Mouse (Mus musculus): ENCODE measurements around the gene Rbfox3. TPM values are rescaled to one million over a fixed set of nuclear protein-coding genes. Genes with fewer than 3 reads are reported as not detected.

Gene Rbfox3
- not detected in 2 replicates for polyA plus RNA-seq (2012; ENCODE audit: insufficient read depth, insufficient read length, missing spikeins)

- H3K27ac ChIP-seq (ENCODE audit: insufficient read depth, low read depth, low read length) = no peak within 1 kb of the TSS
- no peak for TF ChIP-seq POLR2A (IDR thresholded peaks at IDR 0.05; ENCODE audit: borderline replicate concordance, low read depth, low read length)
- no peak for TF ChIP-seq CTCF (IDR thresholded peaks at IDR 0.05; ENCODE audit: low read depth, low read length)
Measured at GRCm38 (mm10) chr11:118911307-118912070, at the start of gene Rbfox3. Gene Rbfox3, minus strand, starts transcription at chr11:118911597.

GRCm38 (mm10) chr11:118960649-118961048 lies 49.3 kb upstream of the Rbfox3 start:
- no peak overlapping the region for H3K4me3 ChIP-seq (ENCODE audit: insufficient read depth, low read length)
- H3K27ac ChIP-seq (ENCODE audit: insufficient read depth, low read depth, low read length) = no peak overlapping the region
- TF ChIP-seq CTCF (IDR thresholded peaks at IDR 0.05; ENCODE audit: low read depth, low read length) = no peak
- no peak for TF ChIP-seq POLR2A (IDR thresholded peaks at IDR 0.05; ENCODE audit: borderline replicate concordance, low read depth, low read length)
- H3K4me1 ChIP-seq (ENCODE audit: control insufficient read depth, insufficient read depth, low read length) = no peaks in the 10 kb centered on the region

More at GRCm38 (mm10) chr11:118911307-118912070, at the start of gene Rbfox3:
- no peaks in the 10 kb centered on the region for H3K4me1 ChIP-seq (ENCODE audit: control insufficient read depth, insufficient read depth, low read length)
- no peak within 1 kb of the TSS for H3K4me3 ChIP-seq (ENCODE audit: insufficient read depth, low read length)

- Histone ChIP-seq H3K4me3 (ENCODE audit: insufficient read depth, low read length) (no peak overlapping the region), H3K4me1 (ENCODE audit: control insufficient read depth, insufficient read depth, low read length) (no peaks in the 10 kb centered on the region), H3K27ac (ENCODE audit: insufficient read depth, low read depth, low read length) (no peak overlapping the region)
- no peak for TF ChIP-seq POLR2A (IDR thresholded peaks at IDR 0.05; ENCODE audit: borderline replicate concordance, low read depth, low read length)
- TF ChIP-seq CTCF (IDR thresholded peaks at IDR 0.05; ENCODE audit: low read depth, low read length) = no peak
Measured at GRCm38 (mm10) chr11:118957070-118957471, 45.7 kb upstream of the Rbfox3 start.

- TF ChIP-seq POLR2A (IDR thresholded peaks at IDR 0.05; ENCODE audit: borderline replicate concordance, low read depth, low read length) (no peak), CTCF (IDR thresholded peaks at IDR 0.05; ENCODE audit: low read depth, low read length) (no peak)
- no peaks in the 10 kb centered on the region for H3K4me1 ChIP-seq (ENCODE audit: control insufficient read depth, insufficient read depth, low read length)
- H3K27ac ChIP-seq (ENCODE audit: insufficient read depth, low read depth, low read length) = no peak overlapping the region
- H3K4me3 ChIP-seq (ENCODE audit: insufficient read depth, low read length) = no peak overlapping the region
Measured at GRCm38 (mm10) chr11:118955016-118955415, 43.6 kb upstream of the Rbfox3 start.

GRCm38 (mm10) chr11:118945868-118946267 lies 34.5 kb upstream of the Rbfox3 start:
- no peak for TF ChIP-seq CTCF (IDR thresholded peaks at IDR 0.05; ENCODE audit: low read depth, low read length)
- TF ChIP-seq POLR2A (IDR thresholded peaks at IDR 0.05; ENCODE audit: borderline replicate concordance, low read depth, low read length) = no peak
- Histone ChIP-seq H3K4me3 (ENCODE audit: insufficient read depth, low read length) (no peak overlapping the region), H3K27ac (ENCODE audit: insufficient read depth, low read depth, low read length) (no peak overlapping the region), H3K4me1 (ENCODE audit: control insufficient read depth, insufficient read depth, low read length) (no peaks in the 10 kb centered on the region)

- H3K27ac ChIP-seq (ENCODE audit: insufficient read depth, low read depth, low read length) = no peak overlapping the region
- no peaks in the 10 kb centered on the region for H3K4me1 ChIP-seq (ENCODE audit: control insufficient read depth, insufficient read depth, low read length)
- TF ChIP-seq CTCF (IDR thresholded peaks at IDR 0.05; ENCODE audit: low read depth, low read length) = no peak
- no peak for TF ChIP-seq POLR2A (IDR thresholded peaks at IDR 0.05; ENCODE audit: borderline replicate concordance, low read depth, low read length)
- no peak overlapping the region for H3K4me3 ChIP-seq (ENCODE audit: insufficient read depth, low read length)
Measured at GRCm38 (mm10) chr11:118941268-118941667, 29.9 kb upstream of the Rbfox3 start.

GRCm38 (mm10) chr11:118940539-118940938 lies 29.1 kb upstream of the Rbfox3 start:
- H3K27ac ChIP-seq (ENCODE audit: insufficient read depth, low read depth, low read length) = no peak overlapping the region
- H3K4me3 ChIP-seq (ENCODE audit: insufficient read depth, low read length) = no peak overlapping the region
- TF ChIP-seq POLR2A (IDR thresholded peaks at IDR 0.05; ENCODE audit: borderline replicate concordance, low read depth, low read length) = no peak
- TF ChIP-seq CTCF (IDR thresholded peaks at IDR 0.05; ENCODE audit: low read depth, low read length) = no peak
- no peaks in the 10 kb centered on the region for H3K4me1 ChIP-seq (ENCODE audit: control insufficient read depth, insufficient read depth, low read length)

GRCm38 (mm10) chr11:118939731-118940130 lies 28.3 kb upstream of the Rbfox3 start:
- Histone ChIP-seq H3K27ac (ENCODE audit: insufficient read depth, low read depth, low read length) (no peak overlapping the region), H3K4me1 (ENCODE audit: control insufficient read depth, insufficient read depth, low read length) (no peaks in the 10 kb centered on the region), H3K4me3 (ENCODE audit: insufficient read depth, low read length) (no peak overlapping the region)
- TF ChIP-seq CTCF (IDR thresholded peaks at IDR 0.05; ENCODE audit: low read depth, low read length) (no peak), POLR2A (IDR thresholded peaks at IDR 0.05; ENCODE audit: borderline replicate concordance, low read depth, low read length) (no peak)

GRCm38 (mm10) chr11:118934925-118935324 lies 23.5 kb upstream of the Rbfox3 start:
- Histone ChIP-seq H3K27ac (ENCODE audit: insufficient read depth, low read depth, low read length) (no peak overlapping the region), H3K4me3 (ENCODE audit: insufficient read depth, low read length) (no peak overlapping the region), H3K4me1 (ENCODE audit: control insufficient read depth, insufficient read depth, low read length) (no peaks in the 10 kb centered on the region)
- no peak for TF ChIP-seq POLR2A (IDR thresholded peaks at IDR 0.05; ENCODE audit: borderline replicate concordance, low read depth, low read length)
- TF ChIP-seq CTCF (IDR thresholded peaks at IDR 0.05; ENCODE audit: low read depth, low read length) = no peak

GRCm38 (mm10) chr11:118927081-118927480 lies 15.7 kb upstream of the Rbfox3 start:
- H3K4me1 ChIP-seq (ENCODE audit: control insufficient read depth, insufficient read depth, low read length) = no peaks in the 10 kb centered on the region
- TF ChIP-seq POLR2A (IDR thresholded peaks at IDR 0.05; ENCODE audit: borderline replicate concordance, low read depth, low read length) = no peak
- no peak overlapping the region for H3K27ac ChIP-seq (ENCODE audit: insufficient read depth, low read depth, low read length)
- no peak overlapping the region for H3K4me3 ChIP-seq (ENCODE audit: insufficient read depth, low read length)

All from bone marrow macrophage, adult 2 months (primary cell).